Mouse (Mus musculus) liver, embryonic 14.5 days (tissue): ENCODE measurements around the gene Slc30a6. TPM values are rescaled to one million over a fixed set of nuclear protein-coding genes. Genes with fewer than 3 reads are reported as not detected.

Experiments used
- polyA plus RNA-seq, 2 experiments: library from polyadenylated mRNA; depleted of rRNA in 1 of 2; stranded (reverse) in 1 of 2; unstranded in 1 of 2; fragments of >200 nt; fragmentation: Nextera tagmentation in 1 of 2; extraction: Ambion mirVana in 1 of 2; gene quantifications; 2 replicates each; pipeline versions ENCODE4 v1.2.1 to v1.2.3; 2012 to 2014

Slc30a6 gene
- polyA plus RNA-seq, 2 experiments: 9.1 to 14.9 TPM

Other genes starting within 250 kb of the Slc30a6 start
- 24.4 and 38.8 TPM in 2 replicates for gene Memo1, start 100.1 kb upstream of the Slc30a6 start, polyA plus RNA-seq (2012; rRNA removed)
- 111 and 116 TPM in 2 replicates for gene Memo1, start 100.1 kb upstream of the Slc30a6 start, polyA plus RNA-seq (2014; fragmentation: Nextera tagmentation; extraction: Ambion mirVana)
- gene Dpy30, start 71.7 kb upstream of the Slc30a6 start, polyA plus RNA-seq (2012; rRNA removed): 71.4 and 104 TPM in 2 replicates
- gene Dpy30, start 71.7 kb upstream of the Slc30a6 start, polyA plus RNA-seq (2014; fragmentation: Nextera tagmentation; extraction: Ambion mirVana): 145 and 149 TPM in 2 replicates
- 2.5 and 4.1 TPM in 2 replicates for gene Spast, start 56.6 kb upstream of the Slc30a6 start, polyA plus RNA-seq (2012; rRNA removed)
- 5.4 and 6.8 TPM in 2 replicates for gene Spast, start 56.6 kb upstream of the Slc30a6 start, polyA plus RNA-seq (2014; fragmentation: Nextera tagmentation; extraction: Ambion mirVana)
- 0.19 TPM in 2 replicates for gene Nlrc4, start 63.5 kb downstream of the Slc30a6 start, polyA plus RNA-seq (2012; rRNA removed)
- 0.17 and 0.19 TPM in 2 replicates for gene Nlrc4, start 63.5 kb downstream of the Slc30a6 start, polyA plus RNA-seq (2014; fragmentation: Nextera tagmentation; extraction: Ambion mirVana)
- 16.8 and 17.3 TPM in 2 replicates for gene Yipf4, start 93.9 kb downstream of the Slc30a6 start, polyA plus RNA-seq (2012; rRNA removed)
- 68.4 and 74.3 TPM in 2 replicates for gene Yipf4, start 93.9 kb downstream of the Slc30a6 start, polyA plus RNA-seq (2014; fragmentation: Nextera tagmentation; extraction: Ambion mirVana)
- gene Birc6, start 132.7 kb downstream of the Slc30a6 start, polyA plus RNA-seq (2012; rRNA removed): 17.1 and 21.9 TPM in 2 replicates
- gene Birc6, start 132.7 kb downstream of the Slc30a6 start, polyA plus RNA-seq (2014; fragmentation: Nextera tagmentation; extraction: Ambion mirVana): 25.9 and 28.3 TPM in 2 replicates